Mouse (Mus musculus) spleen, embryonic (tissue): ENCODE data around the gene Bcar3.

Experiments
- CTCF ChIA-PET: fragments of 350-600 bp; sonication (Branson Sonifier 250); formaldehyde crosslinking; loops from one replicate; lab custom pipeline; 2022; lab: Charles Lee

Bcar3 gene

GRCm38 (mm10) chr3:122538851-122539250 lies 244.9 kb downstream of the Bcar3 start:
- CTCF ChIA-PET: no interaction called here

GRCm38 (mm10) chr3:122539961-122540690 lies 246.2 kb downstream of the Bcar3 start:
- CTCF ChIA-PET: no interaction called here

- CTCF ChIA-PET: interaction anchor here (0.8 kb wide), 1 partner anchor 11 kb away, joined by 3 read pairs; no protein-coding TSS in a partner anchor
Observed at GRCm38 (mm10) chr3:122540918-122541317, 247.0 kb downstream of the Bcar3 start.

DNA sequence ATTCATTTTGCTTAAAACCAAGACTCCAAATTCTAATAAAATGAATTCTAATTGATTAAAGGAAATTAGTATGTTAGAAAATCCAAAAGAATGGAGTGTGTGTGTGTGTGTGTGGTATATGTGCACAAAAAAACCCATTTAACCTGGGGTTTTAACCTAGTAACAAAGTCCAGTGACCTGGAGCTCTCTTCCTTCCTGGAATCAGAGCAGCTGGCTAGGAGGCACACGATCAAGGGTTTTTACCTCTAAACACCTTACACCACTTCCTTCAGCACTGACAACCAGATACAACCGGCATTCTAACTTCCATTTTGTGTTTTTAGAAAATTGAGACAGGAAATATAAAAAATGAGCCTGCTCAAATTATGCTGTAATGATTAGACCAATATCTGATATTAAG lies 251.4 kb downstream of the Bcar3 start:
- CTCF ChIA-PET: no interaction called here

- CTCF ChIA-PET: no interaction called here
Observed at GRCm38 (mm10) chr3:122547469-122547868, 253.5 kb downstream of the Bcar3 start.

GRCm38 (mm10) chr3:122551174-122551573 lies 257.2 kb downstream of the Bcar3 start:
- CTCF ChIA-PET: interaction anchor here (0.7 kb wide), 1 partner anchor 8 kb away, joined by 22 read pairs; no protein-coding TSS in a partner anchor

DNA sequence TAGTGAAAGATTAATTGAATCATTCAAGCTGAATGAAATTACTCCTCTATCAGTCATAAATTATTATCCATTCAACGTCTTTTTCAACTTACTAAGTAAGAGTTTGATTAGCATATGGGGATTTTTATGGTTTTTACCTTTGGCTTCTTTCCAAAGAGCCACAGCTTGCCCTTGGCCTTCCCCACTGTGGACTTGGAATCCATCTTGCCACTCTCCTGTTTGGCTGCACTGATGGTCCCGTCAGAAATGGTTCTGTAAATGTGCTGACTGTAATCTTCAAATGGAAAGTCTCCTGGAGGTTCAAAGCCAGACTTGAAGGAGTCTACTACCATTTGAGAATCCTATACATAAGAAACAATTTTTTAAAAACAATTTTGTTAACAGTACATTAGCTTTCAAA lies 263.8 kb downstream of the Bcar3 start:
- CTCF ChIA-PET: no interaction called here

DNA sequence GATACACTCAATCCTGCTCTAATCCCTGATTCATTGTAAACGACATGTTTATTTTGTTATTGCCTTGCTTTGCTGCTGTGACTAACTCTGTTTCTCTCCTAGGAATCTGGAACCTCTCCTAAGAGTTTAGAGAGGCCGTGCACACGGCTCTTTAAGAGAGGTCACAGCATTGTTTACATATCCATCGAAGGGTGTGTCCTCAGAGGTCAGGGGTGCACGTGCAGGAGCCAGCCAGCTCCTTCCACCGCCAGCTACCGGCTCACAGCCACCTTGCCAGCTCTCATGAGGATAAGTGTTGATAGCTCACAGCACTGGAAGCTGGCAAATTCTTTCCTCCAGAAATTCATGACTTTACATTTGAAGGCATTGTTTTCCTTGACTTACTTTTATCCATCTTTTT lies 271.3 kb downstream of the Bcar3 start:
- CTCF ChIA-PET: no interaction called here

GRCm38 (mm10) chr3:122566112-122566511 lies 272.2 kb downstream of the Bcar3 start:
- CTCF ChIA-PET: no interaction called here

DNA sequence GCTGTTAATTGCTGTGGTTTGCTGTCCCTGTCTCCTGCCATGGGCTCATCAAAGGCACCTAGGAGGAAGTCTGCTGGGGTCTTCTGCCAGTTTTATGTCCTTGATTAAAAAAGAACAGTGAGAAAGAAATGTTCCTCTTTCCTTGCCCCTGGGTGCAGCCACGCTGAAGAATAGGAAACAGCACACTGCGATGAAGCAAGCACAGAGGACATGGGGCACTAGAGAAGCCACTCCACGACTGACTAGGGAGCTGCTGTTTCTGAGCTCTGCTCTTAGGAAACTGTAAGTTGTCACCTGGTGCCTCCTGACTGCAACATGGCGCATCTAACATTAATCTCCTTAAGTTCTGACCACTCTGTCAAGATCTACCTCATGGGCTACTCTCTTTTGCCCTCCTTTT lies 272.6 kb downstream of the Bcar3 start:
- CTCF ChIA-PET: no interaction called here

DNA sequence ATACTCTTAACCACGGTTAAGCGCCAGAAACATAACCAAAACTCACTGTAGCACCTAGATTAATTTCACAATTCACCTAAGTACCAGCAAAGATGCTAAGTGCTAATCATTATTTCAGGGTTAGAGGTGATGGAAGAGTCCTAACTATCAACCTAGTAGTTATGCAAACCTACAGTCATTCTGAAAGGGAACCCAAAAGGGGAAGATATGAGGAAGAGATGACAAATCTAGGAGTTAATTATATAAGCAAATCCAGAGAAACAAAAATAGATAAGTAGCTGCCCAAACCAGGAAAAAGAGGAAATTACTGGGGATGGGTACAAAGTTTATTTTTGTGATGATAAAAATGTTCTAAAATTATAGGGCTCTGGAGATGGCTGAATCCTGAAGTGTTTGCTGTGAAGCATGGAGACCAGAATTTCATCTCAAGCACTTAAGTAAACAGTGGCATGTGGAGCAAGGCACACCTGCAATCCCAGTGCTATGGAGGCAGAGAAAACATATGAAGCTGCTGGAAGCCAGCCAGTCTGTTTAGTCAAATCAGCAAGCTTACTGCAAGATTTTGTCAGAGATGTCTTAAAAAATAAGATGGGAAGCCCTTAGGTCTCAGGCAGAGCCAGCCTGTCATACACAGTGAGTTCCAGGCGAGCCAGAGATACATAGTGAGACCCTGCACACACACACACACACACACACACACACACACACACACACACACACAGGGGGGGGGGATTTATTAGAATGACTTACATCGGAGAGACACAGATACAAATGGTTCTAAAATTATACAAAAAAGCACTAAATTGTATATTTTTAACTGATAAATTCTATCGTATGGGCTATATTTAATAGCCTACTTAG lies 279.7 kb downstream of the Bcar3 start:
- CTCF ChIA-PET: no interaction called here

DNA sequence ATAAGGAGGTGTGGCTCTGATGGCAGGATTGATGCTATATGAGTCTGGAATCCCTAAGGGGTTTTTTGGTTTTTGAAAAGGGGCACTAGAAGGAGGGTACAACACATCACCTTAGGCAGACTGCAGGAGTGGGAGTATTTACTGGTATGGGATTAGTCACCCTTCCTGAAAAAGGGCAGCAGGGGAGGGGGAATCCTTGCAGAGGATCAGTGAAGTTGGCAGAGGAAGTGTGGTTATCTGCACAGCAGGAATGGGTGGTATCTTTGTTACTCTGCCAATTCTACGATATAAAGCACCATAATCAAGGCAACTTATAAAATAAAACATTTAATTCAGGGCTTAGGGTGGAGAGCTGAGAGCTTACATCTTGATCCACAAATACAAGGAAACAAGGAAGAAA lies 281.0 kb downstream of the Bcar3 start:
- CTCF ChIA-PET: no interaction called here

- CTCF ChIA-PET: no interaction called here
Observed at GRCm38 (mm10) chr3:122577360-122577759, 283.4 kb downstream of the Bcar3 start.
